Mouse (Mus musculus) hindbrain, embryonic 11.5 days (tissue): ENCODE data around the gene Sema5b. TPM values are rescaled to one million over a fixed set of nuclear protein-coding genes. Genes with fewer than 3 reads are reported as not detected.

Source experiments
- ATAC-seq: fragments of 200-750 bp; cut with Nextera tagmentation; 2 replicates; pipeline ENCODE4 v1.8.0; 2017; ENCODE audit warnings: mild to moderate bottlenecking, moderate TSS enrichment, moderate library complexity; ENCODE audit not compliant: low FRiP score
- DNase-seq: peaks from one replicate; pipeline ENCODE4 v3.0.0-alpha.2; 2015; ENCODE audit warnings: low spot score
- H3K27ac ChIP-seq: fragments of 300-500 bp; sonication (generic); 2 replicates; pipeline ENCODE4 v1.5.1; 2014; ENCODE audit warnings: mild to moderate bottlenecking, low read depth, low read length
- H3K27me3 ChIP-seq: fragments of 300-500 bp; sonication (generic); 2 replicates; pipeline ENCODE4 v1.6.1; 2014; ENCODE audit warnings: mild to moderate bottlenecking, low read length, moderate library complexity, mixed read lengths; ENCODE audit not compliant: control insufficient read depth, insufficient read depth
- H3K36me3 ChIP-seq: fragments of 300-500 bp; sonication (generic); 2 replicates; pipeline ENCODE4 v1.6.1; 2014; ENCODE audit warnings: mild to moderate bottlenecking, low read length, moderate library complexity, mixed read lengths; ENCODE audit not compliant: control insufficient read depth, insufficient read depth
- H3K4me1 ChIP-seq: fragments of 300-500 bp; sonication (generic); replicated peaks from 2 replicates; pipeline ENCODE4 v1.6.1; 2014; ENCODE audit warnings: low read length, mixed read lengths; ENCODE audit not compliant: control insufficient read depth, insufficient read depth
- H3K4me2 ChIP-seq: fragments of 300-500 bp; sonication (generic); replicated peaks from 2 replicates; pipeline ENCODE4 v1.6.1; 2014; ENCODE audit warnings: mild to moderate bottlenecking, low read depth, low read length
- H3K4me3 ChIP-seq: fragments of 300-500 bp; sonication (generic); 2 replicates; pipeline ENCODE4 v1.5.1; 2014; ENCODE audit warnings: low read depth, low read length
- H3K9ac ChIP-seq: fragments of 300-500 bp; sonication (generic); 2 replicates; pipeline ENCODE4 v1.6.1; 2014; ENCODE audit warnings: low read depth, low read length
- H3K9me3 ChIP-seq: fragments of 300-500 bp; sonication (generic); 2 replicates; pipeline ENCODE4 v1.6.1; 2016; ENCODE audit warnings: low read length; ENCODE audit not compliant: control insufficient read depth
- WGBS: fragments of 180-500 bp; shearing (Covaris S2); extraction: QIAGEN DNeasy Blood & Tissue Kit; methylation state at CpG from one replicate; pipeline ENCODE4 v1.1.7; 2014; 5-methylcytosine and 5-hydroxymethylcytosine counted together
- polyA plus RNA-seq: library from polyadenylated mRNA; unstranded; fragments of >200 nt; fragmentation: Nextera tagmentation; extraction: Ambion mirVana; gene quantifications from 2 replicates; pipeline ENCODE4 v1.2.1, GENCODE M21; 2014

Sema5b gene
- polyA plus RNA-seq, 1 experiment from 2014 or later, result 30.1 TPM

- WGBS, result 77% methylated on average over 14 of the region's 14 CpGs
Observed at GRCm38 (mm10) chr16:35704796-35705195, 163.9 kb downstream of the Sema5b start.

DNA sequence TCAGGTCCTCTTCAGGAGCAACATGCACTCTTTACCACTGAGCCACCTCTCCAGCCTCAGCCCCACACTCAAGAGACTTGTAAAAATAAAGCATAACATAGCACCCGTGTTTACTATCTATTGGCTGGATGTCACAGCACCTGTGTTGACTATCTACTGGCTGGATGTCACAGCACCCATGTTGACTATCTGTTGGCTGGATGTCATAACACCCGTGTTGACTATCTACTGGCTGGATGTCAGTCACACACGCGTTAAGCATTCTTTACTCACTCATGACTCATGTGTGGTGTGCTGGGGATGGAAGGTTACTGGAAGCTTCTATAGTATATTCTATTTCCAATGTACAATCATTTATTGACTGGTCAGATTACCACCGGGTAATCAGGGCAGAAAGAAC lies 166.1 kb downstream of the Sema5b start:
- Histone ChIP-seq H3K4me2 (no peak overlapping the region), H3K27ac (no peak overlapping the region), H3K9me3 (no peaks in the 10 kb centered on the region), H3K4me3 (no peak overlapping the region), H3K9ac (no peak overlapping the region), H3K4me1 (no peaks in the 10 kb centered on the region), H3K36me3 (no peaks in the 10 kb centered on the region), H3K27me3 (no peaks in the 10 kb centered on the region)
- WGBS, result 89% methylated on average over 5 of the region's 5 CpGs
- DNase-seq (no peak), ATAC-seq (no peak)

More at GRCm38 (mm10) chr16:35704796-35705195, 163.9 kb downstream of the Sema5b start:
- ATAC-seq, result no peak
- Histone ChIP-seq H3K4me1 (no peaks in the 10 kb centered on the region), H3K9me3 (no peaks in the 10 kb centered on the region), H3K36me3 (no peaks in the 10 kb centered on the region), H3K4me2 (no peak overlapping the region), H3K4me3 (no peak overlapping the region), H3K27me3 (no peaks in the 10 kb centered on the region), H3K27ac (no peak overlapping the region), H3K9ac (no peak overlapping the region)
- no peak for DNase-seq

GRCm38 (mm10) chr16:35711004-35711403 lies 170.1 kb downstream of the Sema5b start:
- no peak for ATAC-seq
- H3K36me3 ChIP-seq, result no peaks in the 10 kb centered on the region
- H3K9ac ChIP-seq, result no peak overlapping the region
- WGBS, result 75% methylated on average over 7 of the region's 7 CpGs
- no peaks in the 10 kb centered on the region for H3K27me3 ChIP-seq
- H3K4me3 ChIP-seq, result no peak overlapping the region
- H3K9me3 ChIP-seq, result no peaks in the 10 kb centered on the region
- H3K4me2 ChIP-seq, result no peak overlapping the region
- DNase-seq, result no peak
- H3K27ac ChIP-seq, result no peak overlapping the region
- no peaks in the 10 kb centered on the region; the same call in 1 of the 2 replicates for H3K4me1 ChIP-seq

DNA sequence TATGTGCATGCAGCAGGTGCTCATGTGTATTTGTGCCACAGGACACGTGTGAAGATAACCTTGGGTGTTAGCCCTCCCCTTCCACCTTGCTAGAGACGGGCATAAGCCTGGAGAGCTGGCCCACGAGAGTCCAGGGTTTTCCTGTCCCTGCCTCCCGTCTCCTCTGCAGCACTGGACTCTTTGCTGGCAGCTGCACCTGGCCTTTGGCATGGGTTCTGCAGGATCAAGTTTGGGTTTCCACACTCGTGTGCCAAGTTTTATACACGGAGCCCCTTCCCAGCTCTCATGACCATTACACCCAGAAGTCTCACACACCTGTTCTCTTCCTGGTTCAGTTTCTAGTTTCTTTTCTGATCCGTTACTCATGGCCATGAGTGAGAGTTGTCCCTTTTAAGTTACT lies 172.7 kb downstream of the Sema5b start:
- no peak overlapping the region for H3K27ac ChIP-seq
- no peak for DNase-seq
- H3K4me2 ChIP-seq, result no peak overlapping the region
- ATAC-seq, result no peak
- H3K9ac ChIP-seq, result no peak overlapping the region
- no peak overlapping the region for H3K4me3 ChIP-seq
- no peaks in the 10 kb centered on the region for H3K27me3 ChIP-seq
- no peaks in the 10 kb centered on the region for H3K9me3 ChIP-seq
- no peaks in the 10 kb centered on the region for H3K36me3 ChIP-seq
- H3K4me1 ChIP-seq, result no peaks in the 10 kb centered on the region; the same call in 1 of the 2 replicates
- WGBS, result 89% methylated on average over 7 of the region's 7 CpGs

Other genes with a start within 250 kb of the Sema5b start
- 41.9 and 46.1 TPM in 2 replicates for gene Sec22a, start 177.2 kb upstream of the Sema5b start, polyA plus RNA-seq
- gene Pdia5, start 50.3 kb upstream of the Sema5b start, polyA plus RNA-seq, result 11.3 and 13.1 TPM in 2 replicates
- gene Dirc2, start 228.2 kb downstream of the Sema5b start, polyA plus RNA-seq, result 20.1 and 21.1 TPM in 2 replicates
- gene Hspbap1, start 229.2 kb downstream of the Sema5b start, polyA plus RNA-seq, result 24.7 and 25.2 TPM in 2 replicates